Mouse (Mus musculus) spleen, adult 2 months (tissue): ENCODE measurements around the gene Mlana. TPM values are rescaled to one million over a fixed set of nuclear protein-coding genes. Genes with fewer than 3 reads are reported as not detected.

Experiments
- DNase-seq, 2 experiments: peaks; one replicate each; pipeline versions ENCODE4 v3.0.0 to v3.0.0-alpha.2; 2012 to 2021; ENCODE audit warnings: low spot score in 2 of 2, low read depth in 1 of 2
- H3K27ac ChIP-seq: fragments of 200-500 bp; 2 replicates; pipeline ENCODE4 v1.5.1; 2012; ENCODE audit warnings: low read length, inconsistent platforms; ENCODE audit not compliant: insufficient read depth
- H3K27me3 ChIP-seq: fragments of 200-500 bp; 2 replicates; pipeline ENCODE4 v1.6.1; 2012; ENCODE audit warnings: mild to moderate bottlenecking, moderate library complexity, low read length, inconsistent platforms; ENCODE audit not compliant: control insufficient read depth, insufficient read depth
- H3K36me3 ChIP-seq: fragments of 200-500 bp; 2 replicates; pipeline ENCODE4 v1.6.1; 2012; ENCODE audit warnings: mild to moderate bottlenecking, low read length, inconsistent platforms; ENCODE audit not compliant: control insufficient read depth, insufficient read depth
- H3K4me1 ChIP-seq: fragments of 200-500 bp; 2 replicates; pipeline ENCODE4 v1.6.1; 2011; ENCODE audit warnings: inconsistent platforms; ENCODE audit not compliant: control insufficient read depth, insufficient read depth, insufficient read length
- H3K4me3 ChIP-seq: fragments of 200-500 bp; 2 replicates; pipeline ENCODE4 v1.5.1; 2011; ENCODE audit warnings: mild to moderate bottlenecking, inconsistent platforms; ENCODE audit not compliant: insufficient read depth, insufficient read length; ENCODE audit errors: extremely low read depth
- CTCF ChIP-seq: fragments of 200-500 bp; IDR thresholded peaks from 2 replicates; pipeline ENCODE4 v1.5.1; 2011; ENCODE audit warnings: mild to moderate bottlenecking, inconsistent platforms; ENCODE audit not compliant: insufficient read depth, insufficient read length, insufficient replicate concordance; ENCODE audit errors: extremely low read depth
- POLR2A ChIP-seq: fragments of 200-500 bp; IDR thresholded peaks from 2 replicates; pipeline ENCODE4 v1.6.1; 2011; ENCODE audit warnings: low read depth, low read length, inconsistent platforms
- WGBS: fragments of 180-500 bp; shearing (Covaris S2); methylation state at CpG from one replicate; pipeline ENCODE4 v1.1.7; 2018; 5-methylcytosine and 5-hydroxymethylcytosine counted together
- polyA plus RNA-seq: library from polyadenylated mRNA; depleted of rRNA; stranded (reverse); fragments of >200 nt; gene quantifications from 2 replicates; pipeline ENCODE4 v1.2.3, GENCODE M21; 2012

The Mlana gene
- polyA plus RNA-seq, 1 experiment, result 1.0 TPM

- 86% methylated on average over 5 of the region's 5 CpGs for WGBS
- H3K27me3 ChIP-seq, result no peaks in the 10 kb centered on the region
These were observed 32.7 kb upstream of the Mlana start for GRCm38 (mm10) chr19:29664934-29665333.

GRCm38 (mm10) chr19:29666164-29666563 lies 31.5 kb upstream of the Mlana start:
- Histone ChIP-seq H3K27ac (no peak overlapping the region), H3K4me1 (no peaks in the 10 kb centered on the region), H3K27me3 (no peaks in the 10 kb centered on the region), H3K4me3 (no peak overlapping the region), H3K36me3 (no peaks in the 10 kb centered on the region)
- no peak for DNase-seq
- WGBS, result 82% methylated on average over 4 of the region's 4 CpGs
- TF ChIP-seq POLR2A (no peak), CTCF (no peak)

More at GRCm38 (mm10) chr19:29664934-29665333, 32.7 kb upstream of the Mlana start:
- TF ChIP-seq CTCF, result no peak
- no peak for TF ChIP-seq POLR2A
- Histone ChIP-seq H3K4me3 (no peak overlapping the region), H3K36me3 (no peaks in the 10 kb centered on the region), H3K27ac (no peak overlapping the region), H3K4me1 (no peaks in the 10 kb centered on the region)
- no peak for DNase-seq

- no peak overlapping the region for H3K27ac ChIP-seq
- H3K36me3 ChIP-seq, result no peaks in the 10 kb centered on the region
- WGBS, result 79% methylated on average over 5 of the region's 5 CpGs
- no peaks in the 10 kb centered on the region for H3K4me1 ChIP-seq
- no peak for DNase-seq
- no peaks in the 10 kb centered on the region for H3K27me3 ChIP-seq
- no peak overlapping the region for H3K4me3 ChIP-seq
- TF ChIP-seq POLR2A (no peak), CTCF (no peak)
These were observed 30.5 kb upstream of the Mlana start for GRCm38 (mm10) chr19:29666965-29667594.

GRCm38 (mm10) chr19:29668135-29668534 lies 29.5 kb upstream of the Mlana start:
- TF ChIP-seq POLR2A (no peak), CTCF (no peak)
- Histone ChIP-seq H3K4me1 (no peaks in the 10 kb centered on the region), H3K36me3 (no peaks in the 10 kb centered on the region), H3K27ac (no peak overlapping the region), H3K27me3 (no peaks in the 10 kb centered on the region), H3K4me3 (no peak overlapping the region)
- 81% methylated on average over 7 of the region's 7 CpGs for WGBS
- no peak for DNase-seq

- Histone ChIP-seq H3K27me3 (no peaks in the 10 kb centered on the region), H3K4me3 (no peak overlapping the region), H3K36me3 (no peaks in the 10 kb centered on the region), H3K27ac (no peak overlapping the region), H3K4me1 (no peaks in the 10 kb centered on the region)
- 95% methylated on average over 6 of the region's 6 CpGs for WGBS
- no peak for TF ChIP-seq POLR2A
- no peak for TF ChIP-seq CTCF
- DNase-seq, result no peak
These were observed 27.4 kb upstream of the Mlana start for GRCm38 (mm10) chr19:29670247-29670646.

- TF ChIP-seq POLR2A, result no peak
- TF ChIP-seq CTCF, result no peak
- no peak overlapping the region for H3K4me3 ChIP-seq
- WGBS, result 85% methylated on average over 2 of the region's 2 CpGs
- H3K27me3 ChIP-seq, result no peaks in the 10 kb centered on the region
- no peak for DNase-seq
- H3K4me1 ChIP-seq, result no peaks in the 10 kb centered on the region
- no peak overlapping the region for H3K27ac ChIP-seq
- H3K36me3 ChIP-seq, result no peaks in the 10 kb centered on the region
These were observed 26.5 kb upstream of the Mlana start for GRCm38 (mm10) chr19:29671160-29671559.

- no peak for DNase-seq
- TF ChIP-seq POLR2A, result no peak
- TF ChIP-seq CTCF, result no peak
- no peaks in the 10 kb centered on the region for H3K4me1 ChIP-seq
- no peak overlapping the region for H3K4me3 ChIP-seq
- H3K27ac ChIP-seq, result no peak overlapping the region
- WGBS, result 92% methylated on average over 13 of the region's 13 CpGs
- no peaks in the 10 kb centered on the region for H3K36me3 ChIP-seq
- H3K27me3 ChIP-seq, result no peaks in the 10 kb centered on the region
These were observed 25.0 kb upstream of the Mlana start for GRCm38 (mm10) chr19:29672660-29673059.
